Mouse (Mus musculus): ENCODE results near the gene Sla2. TPM values are rescaled to one million over a fixed set of nuclear protein-coding genes. Genes with fewer than 3 reads are reported as not detected.

The Sla2 gene
- polyA plus RNA-seq, 1 experiment from 2014 or later: 11.6 TPM

- ATAC-seq (replicated peaks; ENCODE audit: low FRiP score): no peak
- 57% methylated on average over 10 of the region's 10 CpGs for WGBS
- H3K27me3 ChIP-seq (replicated peaks; ENCODE audit: control insufficient read depth, insufficient read depth, low read length): no peaks in the 10 kb centered on the region
- H3K4me1 ChIP-seq (replicated peaks; ENCODE audit: control insufficient read depth, insufficient read depth, low read length): peaks cover 40% of the 10 kb centered on the region
- peak overlapping the region; percentile 44 for H3K4me2 ChIP-seq
- no peaks in the 10 kb centered on the region for H3K9me3 ChIP-seq (ENCODE audit: control insufficient read depth, low read length)
- no peak overlapping the region for H3K4me3 ChIP-seq (ENCODE audit: low read depth, low read length)
- H3K27ac ChIP-seq (ENCODE audit: low read depth, low read length): peak overlapping the region; percentile 65
- no peaks in the 10 kb centered on the region for H3K36me3 ChIP-seq (ENCODE audit: control insufficient read depth, insufficient read depth, low read length)
- H3K9ac ChIP-seq (ENCODE audit: low read depth, low read length): peak overlapping the region; percentile 28
- no peak for DNase-seq (ENCODE audit: low spot score)
Measured at GRCm38 (mm10) chr2:156884396-156885211, 2.4 kb downstream of the Sla2 start.

- H3K27ac ChIP-seq (ENCODE audit: low read depth, low read length): peak overlapping the region; percentile 67
- H3K4me3 ChIP-seq (ENCODE audit: low read depth, low read length): 0 out of 2 replicates have a peak overlapping the region, but pooled peaks have one; percentile 14
- WGBS: 13% methylated on average over 10 of the region's 10 CpGs
- H3K4me2 ChIP-seq: peak overlapping the region; percentile 54
- H3K9me3 ChIP-seq (ENCODE audit: control insufficient read depth, low read length): no peaks in the 10 kb centered on the region
- peaks cover 51% of the 10 kb centered on the region for H3K4me1 ChIP-seq (replicated peaks; ENCODE audit: control insufficient read depth, insufficient read depth, low read length)
- no peaks in the 10 kb centered on the region for H3K36me3 ChIP-seq (ENCODE audit: control insufficient read depth, insufficient read depth, low read length)
- H3K27me3 ChIP-seq (replicated peaks; ENCODE audit: control insufficient read depth, insufficient read depth, low read length): no peaks in the 10 kb centered on the region
- peak overlapping the region; percentile 27; the same call in 1 of the 2 replicates for H3K9ac ChIP-seq (ENCODE audit: low read depth, low read length)
- DNase-seq (ENCODE audit: low spot score) (peak; percentile 70), ATAC-seq (replicated peaks; ENCODE audit: low FRiP score) (peak; percentile 94)
Measured at GRCm38 (mm10) chr2:156882431-156883001, 4.5 kb downstream of the Sla2 start.

GRCm38 (mm10) chr2:156879541-156879940 is 7.5 kb downstream of the Sla2 start:
- Histone ChIP-seq H3K9me3 (ENCODE audit: control insufficient read depth, low read length) (no peaks in the 10 kb centered on the region), H3K4me2 (no peak overlapping the region), H3K4me1 (replicated peaks; ENCODE audit: control insufficient read depth, insufficient read depth, low read length) (peaks cover 34% of the 10 kb centered on the region), H3K4me3 (ENCODE audit: low read depth, low read length) (no peak overlapping the region), H3K36me3 (ENCODE audit: control insufficient read depth, insufficient read depth, low read length) (0 out of 2 replicates have a peak, but pooled peaks cover 3% of the 10 kb centered on the region), H3K27me3 (replicated peaks; ENCODE audit: control insufficient read depth, insufficient read depth, low read length) (no peaks in the 10 kb centered on the region), H3K27ac (ENCODE audit: low read depth, low read length) (no peak overlapping the region), H3K9ac (ENCODE audit: low read depth, low read length) (no peak overlapping the region)
- WGBS: 81% methylated on average over 3 of the region's 3 CpGs
- ATAC-seq (replicated peaks; ENCODE audit: low FRiP score) (no peak), DNase-seq (ENCODE audit: low spot score) (no peak)

GRCm38 (mm10) chr2:156877726-156878125 is 9.3 kb downstream of the Sla2 start:
- Histone ChIP-seq H3K4me2 (no peak overlapping the region), H3K27ac (ENCODE audit: low read depth, low read length) (no peak overlapping the region)
- ATAC-seq (replicated peaks; ENCODE audit: low FRiP score): no peak

GRCm38 (mm10) chr2:156874760-156875510 is 12.1 kb downstream of the Sla2 start:
- H3K9me3 ChIP-seq (ENCODE audit: control insufficient read depth, low read length): no peaks in the 10 kb centered on the region
- peaks cover 34% of the 10 kb centered on the region for H3K36me3 ChIP-seq (ENCODE audit: control insufficient read depth, insufficient read depth, low read length)
- WGBS: 90% methylated on average over 4 of the region's 4 CpGs
- no peak overlapping the region for H3K27ac ChIP-seq (ENCODE audit: low read depth, low read length)
- no peak overlapping the region for H3K4me2 ChIP-seq
- no peak overlapping the region for H3K4me3 ChIP-seq (ENCODE audit: low read depth, low read length)
- ATAC-seq (replicated peaks; ENCODE audit: low FRiP score) (no peak), DNase-seq (ENCODE audit: low spot score) (no peak)
- H3K4me1 ChIP-seq (replicated peaks; ENCODE audit: control insufficient read depth, insufficient read depth, low read length): peaks cover 20% of the 10 kb centered on the region
- H3K27me3 ChIP-seq (replicated peaks; ENCODE audit: control insufficient read depth, insufficient read depth, low read length): no peaks in the 10 kb centered on the region
- H3K9ac ChIP-seq (ENCODE audit: low read depth, low read length): no peak overlapping the region

More at GRCm38 (mm10) chr2:156877726-156878125, 9.3 kb downstream of the Sla2 start:
- H3K27me3 ChIP-seq (replicated peaks; ENCODE audit: control insufficient read depth, insufficient read depth, low read length): no peaks in the 10 kb centered on the region
- H3K4me1 ChIP-seq (replicated peaks; ENCODE audit: control insufficient read depth, insufficient read depth, low read length): peaks cover 33% of the 10 kb centered on the region
- no peak for DNase-seq (ENCODE audit: low spot score)
- no peak overlapping the region for H3K4me3 ChIP-seq (ENCODE audit: low read depth, low read length)
- H3K36me3 ChIP-seq (ENCODE audit: control insufficient read depth, insufficient read depth, low read length): peaks cover 14% of the 10 kb centered on the region; the same call in 1 of the 2 replicates
- H3K9ac ChIP-seq (ENCODE audit: low read depth, low read length): no peak overlapping the region
- WGBS: 44% methylated on average over 9 of the region's 9 CpGs
- H3K9me3 ChIP-seq (ENCODE audit: control insufficient read depth, low read length): no peaks in the 10 kb centered on the region

- Histone ChIP-seq H3K9ac (ENCODE audit: low read depth, low read length) (peak overlapping the region; percentile 2; the same call in 1 of the 2 replicates), H3K36me3 (ENCODE audit: control insufficient read depth, insufficient read depth, low read length) (peaks cover 39% of the 10 kb centered on the region), H3K27ac (ENCODE audit: low read depth, low read length) (no peak overlapping the region)
Measured at GRCm38 (mm10) chr2:156874047-156874759, 12.8 kb downstream of the Sla2 start.

GRCm38 (mm10) chr2:156873629-156874028 is 13.4 kb downstream of the Sla2 start:
- Histone ChIP-seq H3K4me2 (no peak overlapping the region), H3K27ac (ENCODE audit: low read depth, low read length) (no peak overlapping the region), H3K9ac (ENCODE audit: low read depth, low read length) (no peak overlapping the region; the same call in 1 of the 2 replicates), H3K4me3 (ENCODE audit: low read depth, low read length) (no peak overlapping the region), H3K27me3 (replicated peaks; ENCODE audit: control insufficient read depth, insufficient read depth, low read length) (no peaks in the 10 kb centered on the region), H3K36me3 (ENCODE audit: control insufficient read depth, insufficient read depth, low read length) (peaks cover 43% of the 10 kb centered on the region), H3K9me3 (ENCODE audit: control insufficient read depth, low read length) (no peaks in the 10 kb centered on the region), H3K4me1 (replicated peaks; ENCODE audit: control insufficient read depth, insufficient read depth, low read length) (peaks cover 23% of the 10 kb centered on the region)
- DNase-seq (ENCODE audit: low spot score): peak; percentile 58
- 37% methylated on average over 5 of the region's 5 CpGs for WGBS
- peak; percentile 65 for ATAC-seq (replicated peaks; ENCODE audit: low FRiP score)

More at GRCm38 (mm10) chr2:156874047-156874759, 12.8 kb downstream of the Sla2 start:
- H3K4me2 ChIP-seq: no peak overlapping the region
- WGBS: 82% methylated on average over 8 of the region's 8 CpGs
- no peak overlapping the region for H3K4me3 ChIP-seq (ENCODE audit: low read depth, low read length)
- ATAC-seq (replicated peaks; ENCODE audit: low FRiP score) (peak; percentile 34; the same call in 1 of the 2 replicates), DNase-seq (ENCODE audit: low spot score) (no peak)
- H3K9me3 ChIP-seq (ENCODE audit: control insufficient read depth, low read length): no peaks in the 10 kb centered on the region
- H3K4me1 ChIP-seq (replicated peaks; ENCODE audit: control insufficient read depth, insufficient read depth, low read length): peaks cover 20% of the 10 kb centered on the region
- no peaks in the 10 kb centered on the region for H3K27me3 ChIP-seq (replicated peaks; ENCODE audit: control insufficient read depth, insufficient read depth, low read length)

- Histone ChIP-seq H3K4me1 (replicated peaks; ENCODE audit: control insufficient read depth, insufficient read depth, low read length) (peaks cover 18% of the 10 kb centered on the region), H3K9ac (ENCODE audit: low read depth, low read length) (no peak overlapping the region), H3K27ac (ENCODE audit: low read depth, low read length) (no peak overlapping the region), H3K9me3 (ENCODE audit: control insufficient read depth, low read length) (no peaks in the 10 kb centered on the region), H3K4me2 (no peak overlapping the region), H3K4me3 (ENCODE audit: low read depth, low read length) (no peak overlapping the region), H3K36me3 (ENCODE audit: control insufficient read depth, insufficient read depth, low read length) (peaks cover 58% of the 10 kb centered on the region), H3K27me3 (replicated peaks; ENCODE audit: control insufficient read depth, insufficient read depth, low read length) (no peaks in the 10 kb centered on the region)
- DNase-seq (ENCODE audit: low spot score) (no peak), ATAC-seq (replicated peaks; ENCODE audit: low FRiP score) (no peak)
- 70% methylated on average over 6 of the region's 6 CpGs for whole genome bisulfite sequencing
Measured at GRCm38 (mm10) chr2:156870519-156870918, 16.5 kb downstream of the Sla2 start.
